Mouse (Mus musculus) lung, embryonic 15.5 days (tissue): Measurements from ENCODE around the gene Cct7. TPM values are rescaled to one million over a fixed set of nuclear protein-coding genes. Genes with fewer than 3 reads are reported as not detected.

Experiments
- ATAC-seq: fragments of 200-750 bp; cut with Nextera tagmentation; 2 replicates; pipeline ENCODE4 v1.8.0; 2017; ENCODE audit warnings: moderate number of reproducible peaks, borderline replicate concordance; ENCODE audit not compliant: low FRiP score, low TSS enrichment; ENCODE audit errors: extremely low read depth
- H3K27ac ChIP-seq: fragments of 300-500 bp; sonication (generic); 2 replicates; pipeline ENCODE4 v1.5.1; 2015; ENCODE audit warnings: moderate library complexity, mild to moderate bottlenecking, inconsistent platforms
- H3K27me3 ChIP-seq: fragments of 300-500 bp; sonication (generic); 2 replicates; pipeline ENCODE4 v1.6.1; 2015; ENCODE audit warnings: inconsistent platforms
- H3K36me3 ChIP-seq: fragments of 300-500 bp; sonication (generic); 2 replicates; pipeline ENCODE4 v1.6.1; 2015; ENCODE audit warnings: inconsistent platforms
- H3K4me1 ChIP-seq: fragments of 300-500 bp; sonication (generic); 2 replicates; pipeline ENCODE4 v1.6.1; 2015; ENCODE audit warnings: inconsistent platforms
- H3K4me2 ChIP-seq: fragments of 300-500 bp; sonication (generic); 2 replicates; pipeline ENCODE4 v1.6.1; 2015; ENCODE audit warnings: inconsistent platforms, mild to moderate bottlenecking, moderate library complexity
- H3K4me3 ChIP-seq: fragments of 300-500 bp; sonication (generic); 2 replicates; pipeline ENCODE4 v1.5.1; 2015; ENCODE audit warnings: mild to moderate bottlenecking, inconsistent platforms
- H3K9ac ChIP-seq: fragments of 300-500 bp; sonication (generic); 2 replicates; pipeline ENCODE4 v1.6.1; 2015; ENCODE audit warnings: inconsistent platforms
- H3K9me3 ChIP-seq: fragments of 300-500 bp; sonication (generic); 2 replicates; pipeline ENCODE4 v1.6.1; 2016; ENCODE audit warnings: inconsistent platforms
- WGBS: fragments of 180-500 bp; shearing (Covaris S2); methylation state at CpG from one replicate; pipeline ENCODE4 v1.1.7; 2015; 5-methylcytosine and 5-hydroxymethylcytosine counted together
- polyA plus RNA-seq: library from polyadenylated mRNA; unstranded; fragments of >200 nt; fragmentation: Nextera tagmentation; extraction: Ambion mirVana; gene quantifications from 2 replicates; pipeline ENCODE4 v1.2.1, GENCODE M21; 2015

The Cct7 gene
- polyA plus RNA-seq, 1 experiment from 2014 or later = 506 TPM

DNA sequence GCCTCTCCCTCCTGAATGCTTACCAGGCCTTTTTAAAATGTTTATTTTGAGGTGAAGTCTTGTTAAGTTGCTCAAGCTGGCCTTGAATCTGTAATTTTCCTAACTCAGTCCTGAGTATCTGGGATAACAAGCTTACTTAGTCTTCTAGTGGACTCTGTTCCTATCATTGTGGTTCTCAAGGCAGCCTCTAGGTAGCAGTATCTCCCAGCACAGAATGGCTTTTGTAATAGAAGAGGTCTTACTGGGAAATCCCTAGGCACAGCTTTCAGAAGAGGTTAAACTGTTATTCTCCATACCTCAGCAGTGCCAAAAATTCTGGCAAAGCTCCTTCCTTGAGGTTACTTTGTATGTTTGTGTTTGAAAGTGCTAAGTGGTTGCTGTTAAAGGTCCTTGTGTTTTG, 14.1 kb downstream of the Cct7 start:
- Histone ChIP-seq H3K36me3 (peaks cover 95% of the 10 kb centered on the region), H3K9ac (no peak overlapping the region), H3K9me3 (no peaks in the 10 kb centered on the region), H3K4me3 (no peak overlapping the region), H3K27ac (no peak overlapping the region), H3K27me3 (no peaks in the 10 kb centered on the region), H3K4me1 (no peaks in the 10 kb centered on the region), H3K4me2 (no peak overlapping the region)
- no peak for ATAC-seq

DNA sequence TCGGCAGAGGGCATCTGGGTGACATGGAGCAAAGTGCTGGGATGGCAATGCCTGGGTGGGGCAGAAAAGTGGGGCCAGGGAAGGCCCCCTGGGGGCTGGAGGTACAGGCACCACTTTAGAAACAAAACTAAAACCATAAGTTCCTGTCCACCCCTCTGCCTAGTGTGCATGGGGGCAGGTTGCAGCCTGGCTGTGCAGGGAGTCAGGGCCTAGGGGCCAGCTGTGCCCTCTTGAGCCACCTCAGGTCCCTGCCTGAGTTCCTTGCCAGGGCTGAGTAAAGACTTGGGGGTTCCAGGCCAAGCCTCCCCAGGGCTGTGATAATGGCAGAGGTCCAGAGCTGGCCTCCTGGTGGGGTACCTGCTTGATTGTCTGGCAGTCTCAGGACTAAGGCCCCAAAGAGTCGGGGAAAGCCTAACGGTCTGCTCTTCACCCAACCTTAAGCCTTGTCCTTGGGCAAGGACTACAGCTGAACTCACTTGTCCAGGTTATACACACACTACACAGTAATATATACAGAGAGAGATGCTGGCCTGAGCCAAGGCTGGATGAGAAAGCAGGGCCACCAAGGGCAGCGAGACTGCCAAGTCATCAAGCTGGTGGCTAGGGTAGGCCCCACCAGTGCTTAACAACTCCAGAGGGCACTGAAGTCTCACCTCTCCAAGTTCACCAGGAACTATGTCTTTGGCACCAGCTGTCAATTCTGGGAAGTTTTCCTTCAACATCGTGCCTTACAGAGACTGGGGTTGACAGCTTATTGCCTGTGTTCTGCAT, 18.5 kb downstream of the Cct7 start:
- H3K9ac ChIP-seq = no peak overlapping the region
- no peak for ATAC-seq
- H3K36me3 ChIP-seq = peaks cover 51% of the 10 kb centered on the region
- 65% methylated on average over 5 of the region's 5 CpGs for WGBS
- no peak overlapping the region for H3K4me3 ChIP-seq
- no peak overlapping the region for H3K27ac ChIP-seq
- no peaks in the 10 kb centered on the region for H3K4me1 ChIP-seq
- H3K27me3 ChIP-seq = no peaks in the 10 kb centered on the region
- H3K9me3 ChIP-seq = no peaks in the 10 kb centered on the region
- no peak overlapping the region for H3K4me2 ChIP-seq

DNA sequence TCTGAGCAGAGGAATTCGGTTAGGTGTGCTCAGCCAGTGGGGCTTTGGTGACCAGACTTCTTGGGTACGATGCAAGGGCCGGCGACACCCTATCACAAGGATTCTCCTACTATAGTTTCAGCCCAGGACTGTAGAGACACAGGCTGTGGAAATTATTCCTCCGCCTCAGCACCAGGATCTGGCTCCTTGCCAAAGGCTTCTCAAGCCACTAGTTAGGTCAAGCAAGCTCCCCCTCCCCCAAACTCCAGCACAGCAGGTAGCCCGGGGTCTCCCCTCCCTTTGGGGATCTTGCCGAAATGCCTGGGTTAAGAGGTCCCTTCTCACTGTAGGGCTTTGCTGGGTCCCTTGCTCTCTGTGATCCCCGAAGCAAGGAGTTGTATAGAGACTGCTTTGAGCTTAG, 20.6 kb downstream of the Cct7 start:
- Histone ChIP-seq H3K4me3 (no peak overlapping the region), H3K27me3 (0 out of 2 replicates have a peak, but pooled peaks cover 3% of the 10 kb centered on the region), H3K4me2 (no peak overlapping the region), H3K36me3 (peaks cover 30% of the 10 kb centered on the region), H3K9ac (no peak overlapping the region), H3K4me1 (no peaks in the 10 kb centered on the region), H3K9me3 (no peaks in the 10 kb centered on the region), H3K27ac (no peak overlapping the region)
- WGBS = 46% methylated on average over 8 of the region's 8 CpGs
- ATAC-seq = no peak

DNA sequence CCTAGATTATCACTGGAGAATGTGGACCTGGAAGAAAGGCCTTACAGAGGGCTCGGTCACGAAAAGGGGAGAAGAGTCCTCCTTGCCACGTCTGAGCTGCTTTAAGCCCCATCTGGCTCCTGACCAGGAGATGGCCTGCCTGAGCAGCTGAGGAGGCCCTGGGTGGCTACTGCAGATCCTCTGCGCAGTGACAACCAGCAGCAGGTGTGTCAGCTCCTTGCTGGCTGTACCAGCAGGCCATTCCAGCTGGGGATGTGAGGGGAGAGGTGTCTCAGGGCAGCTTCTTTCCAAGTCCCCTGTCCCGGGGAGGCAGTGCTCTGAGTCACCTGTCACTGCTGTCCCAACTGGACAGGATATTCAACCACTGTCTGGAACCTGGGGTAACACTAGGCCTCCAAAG, 21.2 kb downstream of the Cct7 start:
- Histone ChIP-seq H3K4me3 (no peak overlapping the region), H3K9me3 (no peaks in the 10 kb centered on the region), H3K4me2 (no peak overlapping the region), H3K27ac (no peak overlapping the region), H3K9ac (no peak overlapping the region), H3K27me3 (peaks cover 3% of the 10 kb centered on the region; the same call in 1 of the 2 replicates), H3K36me3 (peaks cover 24% of the 10 kb centered on the region), H3K4me1 (no peaks in the 10 kb centered on the region)
- 50% methylated on average over 5 of the region's 5 CpGs for WGBS
- ATAC-seq = no peak

DNA sequence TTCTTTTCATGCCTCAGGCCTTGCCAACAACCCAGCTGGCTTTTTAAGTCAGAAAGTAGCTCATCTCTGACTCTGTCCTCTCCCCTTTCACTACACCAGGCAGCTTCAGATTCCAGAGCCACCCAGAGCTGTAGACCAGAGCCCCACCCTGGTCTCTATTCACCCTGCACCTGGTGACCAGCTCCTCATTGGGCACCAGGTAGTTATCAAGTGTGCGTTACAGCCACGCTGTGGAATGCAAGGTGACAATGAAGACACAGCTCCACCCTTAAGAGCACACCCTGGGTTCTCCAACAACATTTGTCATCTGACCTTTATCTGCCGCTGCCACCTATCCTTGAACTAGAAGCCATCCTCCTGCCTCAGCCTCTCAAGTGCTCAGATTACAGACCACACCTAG, 24.3 kb downstream of the Cct7 start:
- no peak overlapping the region for H3K4me3 ChIP-seq
- H3K36me3 ChIP-seq = no peaks in the 10 kb centered on the region
- H3K4me2 ChIP-seq = no peak overlapping the region
- no peak overlapping the region for H3K9ac ChIP-seq
- peaks cover 3% of the 10 kb centered on the region; the same call in 1 of the 2 replicates for H3K27me3 ChIP-seq
- no peaks in the 10 kb centered on the region for H3K9me3 ChIP-seq
- no peaks in the 10 kb centered on the region for H3K4me1 ChIP-seq
- 71% methylated on average over 3 of the region's 3 CpGs for WGBS
- H3K27ac ChIP-seq = no peak overlapping the region
- no peak for ATAC-seq

DNA sequence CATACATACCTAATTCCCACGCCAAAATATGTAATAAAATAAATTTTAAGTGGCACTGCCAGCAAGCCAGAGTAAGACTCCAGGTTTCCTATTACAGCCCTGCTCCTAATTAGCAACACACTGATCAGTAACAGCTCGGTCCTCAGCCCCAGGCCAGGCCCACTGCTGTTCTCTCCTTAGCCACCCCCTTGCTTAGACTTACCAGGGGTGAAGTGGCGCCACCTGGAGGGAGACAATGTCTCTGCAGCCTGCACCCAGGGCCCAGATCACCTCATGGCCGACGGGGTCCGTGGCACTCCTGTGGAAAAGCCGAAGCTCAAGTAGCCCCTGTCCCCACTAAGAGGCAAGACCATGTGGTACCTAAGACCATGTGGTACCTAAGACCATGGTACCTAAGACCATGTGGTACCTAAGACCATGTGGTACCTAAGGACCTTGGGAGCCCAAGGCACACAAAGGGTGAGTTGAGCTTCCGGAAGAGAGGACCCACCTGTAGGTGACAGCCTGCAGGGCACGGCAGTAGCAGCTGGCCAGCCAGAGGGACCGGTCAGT, 26.1 kb downstream of the Cct7 start:
- WGBS = 30% methylated on average over 10 of the region's 10 CpGs
- no peak for ATAC-seq
- H3K9ac ChIP-seq = no peak overlapping the region
- no peak overlapping the region for H3K4me3 ChIP-seq
- no peak overlapping the region for H3K27ac ChIP-seq
- H3K9me3 ChIP-seq = no peaks in the 10 kb centered on the region
- peaks cover 7% of the 10 kb centered on the region for H3K27me3 ChIP-seq
- no peaks in the 10 kb centered on the region for H3K36me3 ChIP-seq
- no peak overlapping the region for H3K4me2 ChIP-seq
- H3K4me1 ChIP-seq = no peaks in the 10 kb centered on the region

DNA sequence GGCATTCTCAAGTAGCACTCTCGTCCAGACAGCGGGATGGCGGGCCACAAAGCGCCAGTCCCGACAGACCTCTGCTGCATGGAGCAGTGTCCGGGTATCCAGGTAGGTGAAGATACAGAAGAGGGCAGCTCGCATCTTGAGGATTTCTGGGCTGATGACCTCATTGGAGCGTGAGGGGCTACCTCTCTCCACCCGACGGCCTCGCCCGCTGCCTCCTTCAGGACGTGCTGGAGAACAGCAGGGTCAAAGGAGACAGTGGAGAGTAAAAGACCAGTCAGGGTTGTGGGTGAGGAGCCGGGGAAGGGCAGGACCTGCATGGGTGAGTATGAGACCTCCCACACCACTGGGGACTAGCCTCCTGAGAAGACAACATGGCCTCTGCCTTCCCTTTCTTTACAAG, 27.1 kb downstream of the Cct7 start:
- ATAC-seq = no peak
- Histone ChIP-seq H3K9ac (no peak overlapping the region), H3K4me2 (no peak overlapping the region), H3K36me3 (no peaks in the 10 kb centered on the region), H3K27me3 (peaks cover 17% of the 10 kb centered on the region), H3K4me1 (no peaks in the 10 kb centered on the region), H3K9me3 (no peaks in the 10 kb centered on the region), H3K4me3 (no peak overlapping the region), H3K27ac (no peak overlapping the region)
- 30% methylated on average over 14 of the region's 14 CpGs for WGBS

DNA sequence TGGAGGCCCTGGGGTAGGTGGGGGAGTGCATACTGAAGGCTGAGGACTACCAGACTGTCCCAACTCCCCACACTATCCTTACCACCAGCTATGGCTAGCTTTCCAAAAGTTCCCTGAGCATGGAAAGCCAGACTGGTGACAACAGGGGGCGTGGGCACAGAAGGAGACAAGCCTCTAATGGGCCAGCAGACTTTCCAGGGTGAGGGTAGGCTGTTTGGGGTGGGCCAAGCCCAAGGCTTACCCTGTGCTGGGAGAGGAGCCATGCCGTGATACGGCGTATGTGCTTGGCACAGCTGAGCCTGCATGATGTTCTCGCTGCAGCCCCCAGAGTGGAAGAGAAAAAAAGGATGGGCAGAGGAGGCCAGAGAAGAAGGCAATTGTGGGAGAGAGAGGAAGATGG, 28.7 kb downstream of the Cct7 start:
- H3K36me3 ChIP-seq = no peaks in the 10 kb centered on the region
- WGBS = 74% methylated on average over 5 of the region's 5 CpGs
- H3K27me3 ChIP-seq = peaks cover 32% of the 10 kb centered on the region
- no peak overlapping the region for H3K9ac ChIP-seq
- H3K9me3 ChIP-seq = no peaks in the 10 kb centered on the region
- no peak overlapping the region for H3K4me2 ChIP-seq
- no peak overlapping the region for H3K27ac ChIP-seq
- peaks cover 7% of the 10 kb centered on the region; the same call in 1 of the 2 replicates for H3K4me1 ChIP-seq
- no peak overlapping the region for H3K4me3 ChIP-seq
- ATAC-seq = no peak

DNA sequence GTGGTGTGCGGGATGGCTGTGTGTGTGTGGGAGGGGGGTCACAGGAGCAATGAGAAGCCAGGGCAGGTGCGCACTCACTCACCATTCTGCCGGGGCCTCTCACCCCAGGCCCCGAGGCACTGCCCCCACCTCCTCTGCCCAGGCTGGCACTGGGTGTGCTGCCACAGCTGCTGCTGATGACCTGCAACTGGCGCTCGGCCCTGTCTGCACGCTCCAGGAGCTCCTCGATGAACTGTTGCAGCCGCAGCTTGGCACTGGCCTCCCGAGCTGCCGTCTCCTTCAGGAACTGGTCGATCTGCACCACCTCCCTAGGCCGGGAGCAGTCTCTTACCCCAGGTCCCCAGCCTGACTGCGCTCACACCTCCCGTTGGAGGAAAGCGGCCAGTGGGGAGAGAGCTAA, 29.4 kb downstream of the Cct7 start:
- 50% methylated on average over 16 of the region's 16 CpGs for WGBS
- H3K36me3 ChIP-seq = no peaks in the 10 kb centered on the region
- H3K4me3 ChIP-seq = no peak overlapping the region
- no peak for ATAC-seq
- no peak overlapping the region for H3K4me2 ChIP-seq
- H3K27me3 ChIP-seq = peaks cover 39% of the 10 kb centered on the region
- H3K27ac ChIP-seq = no peak overlapping the region
- H3K4me1 ChIP-seq = peaks cover 7% of the 10 kb centered on the region; the same call in 1 of the 2 replicates
- no peaks in the 10 kb centered on the region for H3K9me3 ChIP-seq
- H3K9ac ChIP-seq = no peak overlapping the region

DNA sequence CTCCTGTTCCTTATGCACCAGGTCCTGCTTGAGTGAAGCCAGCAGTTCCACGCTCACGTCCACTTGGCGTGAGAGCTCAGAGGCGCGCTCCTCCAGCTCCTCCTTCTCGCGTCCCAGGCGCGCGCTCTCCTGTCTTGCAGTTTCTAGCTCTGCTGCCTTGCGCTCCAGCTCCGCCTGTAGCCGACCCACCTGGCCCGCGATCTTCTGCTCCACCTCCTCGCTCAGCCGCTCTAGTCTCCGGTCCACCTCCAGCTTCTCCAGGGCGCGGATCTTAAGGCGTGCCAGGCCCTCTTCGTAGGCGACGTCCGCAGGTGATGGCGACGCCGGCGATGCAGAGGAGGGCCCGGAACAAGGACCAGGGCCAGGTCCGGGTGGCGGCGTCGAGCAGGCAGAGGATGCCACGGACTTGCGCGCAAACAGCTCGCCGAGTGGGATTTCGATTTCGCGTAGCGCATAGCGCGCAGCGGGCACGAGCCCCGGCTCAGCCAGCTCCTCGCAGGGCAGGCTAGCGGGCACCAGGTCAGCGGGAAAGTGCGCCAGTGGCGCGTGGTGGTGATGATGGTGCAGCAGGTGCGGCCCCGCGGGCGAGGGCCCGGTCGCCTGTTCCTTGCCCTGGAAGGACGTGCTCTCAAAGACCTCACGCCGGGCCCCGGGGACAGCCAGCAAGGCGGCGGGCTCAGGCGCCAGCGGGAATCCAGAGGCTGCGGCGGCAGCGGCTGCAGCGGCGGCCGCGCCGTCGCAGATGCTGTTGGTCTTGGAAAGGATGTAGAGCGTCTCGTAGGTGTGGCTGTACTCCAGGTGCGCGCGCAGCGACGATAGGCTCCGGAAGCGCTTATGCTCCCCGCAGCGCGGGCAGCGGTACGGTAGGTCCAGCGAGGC, 32.8 kb downstream of the Cct7 start:
- Histone ChIP-seq H3K9me3 (no peaks in the 10 kb centered on the region), H3K4me2 (peak overlapping the region; percentile 58), H3K27me3 (peaks cover 46% of the 10 kb centered on the region), H3K4me1 (peaks cover 7% of the 10 kb centered on the region; the same call in 1 of the 2 replicates), H3K4me3 (peak overlapping the region; percentile 35), H3K27ac (no peak overlapping the region), H3K9ac (no peak overlapping the region), H3K36me3 (no peaks in the 10 kb centered on the region)
- WGBS = 2% methylated on average over 87 of the region's 92 CpGs
- ATAC-seq = no peak

DNA sequence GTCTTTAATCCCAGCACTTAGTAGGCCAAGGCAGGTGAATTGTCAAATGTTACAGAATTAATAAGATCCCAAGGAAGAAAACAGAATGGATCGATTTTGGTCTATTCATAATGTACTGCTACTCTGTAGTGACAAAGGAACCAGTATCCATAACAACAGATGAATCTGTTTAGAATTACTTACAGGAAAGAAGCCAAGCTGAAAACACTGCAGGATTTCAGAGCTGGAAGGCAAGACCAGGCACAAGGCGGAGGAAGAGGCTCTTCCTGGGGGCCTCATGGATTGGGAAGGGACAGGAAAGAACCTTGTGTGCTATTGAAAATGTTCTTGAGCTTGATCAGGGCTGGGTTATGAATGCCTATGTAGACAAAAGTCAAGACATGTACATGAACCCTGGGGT, 34.4 kb downstream of the Cct7 start:
- no peak overlapping the region for H3K27ac ChIP-seq
- H3K27me3 ChIP-seq = peaks cover 46% of the 10 kb centered on the region
- peaks cover 7% of the 10 kb centered on the region; the same call in 1 of the 2 replicates for H3K4me1 ChIP-seq
- H3K4me3 ChIP-seq = no peak overlapping the region
- H3K36me3 ChIP-seq = no peaks in the 10 kb centered on the region
- H3K9me3 ChIP-seq = no peaks in the 10 kb centered on the region
- no peak for ATAC-seq
- no peak overlapping the region for H3K4me2 ChIP-seq
- whole genome bisulfite sequencing = 71% methylated on average over 2 of the region's 2 CpGs
- no peak overlapping the region for H3K9ac ChIP-seq

DNA sequence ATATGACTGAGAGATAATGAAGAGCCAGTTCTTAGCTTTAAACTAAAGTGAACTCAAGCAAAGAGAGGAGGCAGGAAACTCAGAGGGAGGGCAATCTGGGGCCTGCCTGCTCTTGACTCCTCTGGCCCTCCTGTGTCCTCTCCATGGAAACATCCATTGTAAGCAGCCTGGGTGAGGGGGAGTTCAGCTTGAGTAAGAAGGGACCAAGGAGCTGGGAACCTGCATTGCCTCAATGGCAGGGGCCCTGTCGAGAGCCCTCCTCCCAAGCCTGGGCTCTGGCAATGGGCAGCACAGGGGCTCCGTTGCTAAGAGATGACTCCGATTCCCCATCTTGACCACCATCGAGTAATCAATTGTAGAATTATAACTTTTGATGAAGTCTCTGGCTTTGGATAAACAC, 37.2 kb downstream of the Cct7 start:
- H3K27me3 ChIP-seq = peaks cover 31% of the 10 kb centered on the region
- peaks cover 7% of the 10 kb centered on the region; the same call in 1 of the 2 replicates for H3K4me1 ChIP-seq
- no peaks in the 10 kb centered on the region for H3K36me3 ChIP-seq
- 79% methylated on average over 4 of the region's 4 CpGs for WGBS
- H3K4me3 ChIP-seq = no peak overlapping the region
- H3K9me3 ChIP-seq = no peaks in the 10 kb centered on the region
- ATAC-seq = no peak
- no peak overlapping the region for H3K27ac ChIP-seq
- no peak overlapping the region for H3K9ac ChIP-seq
- no peak overlapping the region for H3K4me2 ChIP-seq
